Mouse (Mus musculus): ENCODE data around the gene Gab2. TPM values are rescaled to one million over a fixed set of nuclear protein-coding genes. Genes with fewer than 3 reads are reported as not detected.
A peak's percentile ranks its signal among the peaks of the same experiment; 100 is the strongest.
"Not testable (repeated sequence)": the region's sequence is repeated elsewhere in the genome, so short reads cannot be mapped to it uniquely, and the experiment has no call there.

The Gab2 gene
- polyA plus RNA-seq, 1 experiment from 2014 or later, result 1.5 TPM

GRCm38 (mm10) chr7:97210064-97210685 is 128.8 kb downstream of the Gab2 start:
- Histone ChIP-seq H3K36me3 (replicated peaks; ENCODE audit: insufficient read depth, low read length) (no peaks in the 10 kb centered on the region), H3K4me3 (ENCODE audit: low read depth, low read length) (no peak overlapping the region), H3K4me2 (ENCODE audit: low read depth, low read length) (peak overlapping the region; percentile 51), H3K27me3 (ENCODE audit: insufficient read depth, low read length) (no peaks in the 10 kb centered on the region), H3K9ac (replicated peaks) (no peak overlapping the region), H3K27ac (ENCODE audit: low read depth) (peak overlapping the region; percentile 87), H3K9me3 (ENCODE audit: low read length) (no peaks in the 10 kb centered on the region), H3K4me1 (ENCODE audit: insufficient read depth) (peaks cover 30% of the 10 kb centered on the region)
- TF ChIP-seq EP300 (IDR thresholded peaks at IDR 0.05; ENCODE audit: low read depth), result peak; percentile 86
- TF ChIP-seq CTCF (IDR thresholded peaks at IDR 0.05; ENCODE audit: low read depth), result no peak
- DNase-seq (no peak), ATAC-seq (peak; percentile 62)

- no peaks in the 10 kb centered on the region for H3K27me3 ChIP-seq (ENCODE audit: insufficient read depth, low read length)
- no peaks in the 10 kb centered on the region for H3K9me3 ChIP-seq (ENCODE audit: low read length)
- 21% methylated on average over 4 of the region's 4 CpGs for WGBS (ENCODE audit: insufficient replicate concordance)
- no peak overlapping the region for H3K9ac ChIP-seq (replicated peaks)
- peak; percentile 92 for TF ChIP-seq EP300 (IDR thresholded peaks at IDR 0.05; ENCODE audit: low read depth)
- no peak for TF ChIP-seq CTCF (IDR thresholded peaks at IDR 0.05; ENCODE audit: low read depth)
- H3K27ac ChIP-seq (ENCODE audit: low read depth), result peak overlapping the region; percentile 87
- H3K4me3 ChIP-seq (ENCODE audit: low read depth, low read length), result no peak overlapping the region
- H3K36me3 ChIP-seq (replicated peaks; ENCODE audit: insufficient read depth, low read length), result no peaks in the 10 kb centered on the region
- peak overlapping the region; percentile 20; the same call in 1 of the 2 replicates for H3K4me2 ChIP-seq (ENCODE audit: low read depth, low read length)
- peak; percentile 94 for ATAC-seq
- DNase-seq, result peak; percentile 66
- peaks cover 30% of the 10 kb centered on the region for H3K4me1 ChIP-seq (ENCODE audit: insufficient read depth)
These were observed 129.7 kb downstream of the Gab2 start for GRCm38 (mm10) chr7:97211117-97211516.

DNA sequence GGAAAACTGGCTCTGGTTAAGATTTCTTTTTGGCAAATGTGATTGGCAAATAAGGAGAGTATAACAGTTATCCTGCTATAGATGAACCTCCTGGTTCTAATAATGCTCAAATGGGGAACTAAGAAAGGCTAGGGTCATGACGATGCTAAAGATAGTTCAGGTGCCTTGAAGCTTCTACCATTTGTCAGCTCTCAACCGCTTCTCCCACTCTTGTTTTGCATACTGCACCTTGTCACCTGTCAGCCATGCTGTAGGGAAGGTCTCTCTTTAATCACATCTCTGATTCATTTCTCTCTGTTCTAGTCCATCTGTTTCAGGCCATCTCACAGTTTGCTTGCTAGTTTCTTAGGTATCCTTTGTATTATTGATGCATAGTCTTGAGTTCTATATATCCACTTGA is 142.4 kb downstream of the Gab2 start:
- H3K36me3 ChIP-seq (replicated peaks; ENCODE audit: insufficient read depth, low read length), result 0 out of 2 replicates have a peak, but pooled peaks cover 5% of the 10 kb centered on the region
- no peak overlapping the region for H3K4me2 ChIP-seq (ENCODE audit: low read depth, low read length)
- no peaks in the 10 kb centered on the region for H3K27me3 ChIP-seq (ENCODE audit: insufficient read depth, low read length)
- WGBS (ENCODE audit: insufficient replicate concordance), result 72% methylated on average over 2 of the region's 2 CpGs
- no peak overlapping the region for H3K27ac ChIP-seq (ENCODE audit: low read depth)
- no peaks in the 10 kb centered on the region for H3K4me1 ChIP-seq (ENCODE audit: insufficient read depth)
- no peak overlapping the region for H3K4me3 ChIP-seq (ENCODE audit: low read depth, low read length)
- no peak overlapping the region for H3K9ac ChIP-seq (replicated peaks)
- TF ChIP-seq EP300 (IDR thresholded peaks at IDR 0.05; ENCODE audit: low read depth) (no peak), CTCF (IDR thresholded peaks at IDR 0.05; ENCODE audit: low read depth) (no peak)
- no peak for ATAC-seq
- H3K9me3 ChIP-seq (ENCODE audit: low read length), result no peaks in the 10 kb centered on the region
- DNase-seq, result no peak

GRCm38 (mm10) chr7:97245261-97245949 is 164.0 kb downstream of the Gab2 start:
- H3K9me3 ChIP-seq (ENCODE audit: low read length), result no peaks in the 10 kb centered on the region
- H3K36me3 ChIP-seq (replicated peaks; ENCODE audit: insufficient read depth, low read length), result no peaks in the 10 kb centered on the region
- H3K27me3 ChIP-seq (ENCODE audit: insufficient read depth, low read length), result no peaks in the 10 kb centered on the region
- H3K4me3 ChIP-seq (ENCODE audit: low read depth, low read length), result no peak overlapping the region
- no peak for ATAC-seq
- WGBS (ENCODE audit: insufficient replicate concordance), result 87% methylated on average over 2 of the region's 2 CpGs
- H3K4me2 ChIP-seq (ENCODE audit: low read depth, low read length), result no peak overlapping the region
- TF ChIP-seq CTCF (IDR thresholded peaks at IDR 0.05; ENCODE audit: low read depth) (no peak), EP300 (IDR thresholded peaks at IDR 0.05; ENCODE audit: low read depth) (no peak)
- H3K27ac ChIP-seq (ENCODE audit: low read depth), result no peak overlapping the region
- H3K9ac ChIP-seq (replicated peaks), result no peak overlapping the region
- DNase-seq, result no peak
- peaks cover 2% of the 10 kb centered on the region; the same call in 1 of the 2 replicates for H3K4me1 ChIP-seq (ENCODE audit: insufficient read depth)

DNA sequence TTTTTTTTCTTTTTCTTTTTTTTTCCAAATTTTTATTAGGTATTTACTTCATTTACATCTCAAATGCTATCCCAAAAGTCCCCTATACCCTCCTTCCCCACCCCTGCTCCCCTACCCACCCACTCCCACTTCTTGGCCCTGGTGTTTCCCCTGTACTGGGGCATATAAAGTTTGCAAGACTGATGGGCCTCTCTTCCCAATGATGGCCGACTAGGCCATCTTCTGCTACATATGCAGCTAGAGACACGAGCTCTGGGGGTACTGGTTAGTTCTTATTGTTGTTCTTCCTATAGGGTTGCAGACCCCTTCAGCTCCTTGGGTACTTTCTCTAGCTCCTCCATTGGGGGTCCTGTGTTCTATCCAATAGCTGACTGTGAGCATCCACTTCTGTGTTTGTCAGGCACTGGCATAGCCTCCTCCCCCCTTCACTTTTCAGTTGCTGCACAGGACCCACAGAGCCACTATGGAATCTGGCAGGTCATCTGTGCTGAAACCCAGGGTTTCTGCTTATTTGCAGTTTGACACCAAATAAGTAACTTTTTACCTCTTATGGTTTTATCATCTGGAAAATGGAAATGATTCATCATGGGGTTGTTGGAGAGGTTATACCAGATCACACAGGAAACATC is 164.7 kb downstream of the Gab2 start:
- WGBS (ENCODE audit: insufficient replicate concordance), result 78% methylated on average over 2 of the region's 2 CpGs
- not testable (repeated sequence) for H3K4me2 ChIP-seq (ENCODE audit: low read depth, low read length); H3K36me3 ChIP-seq (replicated peaks; ENCODE audit: insufficient read depth, low read length); H3K9ac ChIP-seq (replicated peaks); H3K9me3 ChIP-seq (ENCODE audit: low read length); H3K27me3 ChIP-seq (ENCODE audit: insufficient read depth, low read length); H3K4me1 ChIP-seq (ENCODE audit: insufficient read depth); DNase-seq; H3K4me3 ChIP-seq (ENCODE audit: low read depth, low read length); ATAC-seq; H3K27ac ChIP-seq (ENCODE audit: low read depth)

DNA sequence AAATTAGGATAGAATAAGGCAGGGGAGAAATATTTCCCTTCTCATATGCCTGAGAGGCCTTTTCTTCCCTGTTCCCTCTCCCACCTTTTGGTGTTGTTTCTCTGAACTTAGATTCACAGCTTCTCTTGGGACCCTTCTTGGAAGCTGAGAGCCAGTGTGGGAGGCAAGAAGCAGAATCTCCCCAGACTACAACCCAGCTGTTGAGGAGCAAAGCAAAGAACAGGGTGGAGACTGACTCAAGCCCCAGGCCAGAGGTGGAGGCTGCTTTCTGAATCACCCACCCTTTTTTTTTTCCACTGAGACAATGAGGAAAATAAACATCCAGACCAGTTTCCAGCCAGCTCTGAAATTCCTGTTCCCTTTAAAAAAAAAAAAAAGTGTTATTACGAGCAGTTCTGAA is 166.3 kb downstream of the Gab2 start:
- no peak for ATAC-seq
- H3K36me3 ChIP-seq (replicated peaks; ENCODE audit: insufficient read depth, low read length), result no peaks in the 10 kb centered on the region
- no peak for DNase-seq
- peaks cover 2% of the 10 kb centered on the region; the same call in 1 of the 2 replicates for H3K4me1 ChIP-seq (ENCODE audit: insufficient read depth)
- no peak overlapping the region for H3K4me2 ChIP-seq (ENCODE audit: low read depth, low read length)
- no peaks in the 10 kb centered on the region for H3K27me3 ChIP-seq (ENCODE audit: insufficient read depth, low read length)
- WGBS (ENCODE audit: insufficient replicate concordance), result 71% methylated on average over 1 of the region's 1 CpGs
- no peaks in the 10 kb centered on the region for H3K9me3 ChIP-seq (ENCODE audit: low read length)
- TF ChIP-seq EP300 (IDR thresholded peaks at IDR 0.05; ENCODE audit: low read depth) (no peak), CTCF (IDR thresholded peaks at IDR 0.05; ENCODE audit: low read depth) (no peak)
- no peak overlapping the region for H3K27ac ChIP-seq (ENCODE audit: low read depth)
- no peak overlapping the region for H3K4me3 ChIP-seq (ENCODE audit: low read depth, low read length)
- H3K9ac ChIP-seq (replicated peaks), result no peak overlapping the region

Data from liver, postnatal 0 days (tissue).